1 mouse cellular context compared by ENCODE assay signal in genomic region chr11:105591905-105592304, GRCm38 (mm10).
TF ChIP-seq lines count a peak whose summit lies in the region.

No protein-coding gene starts in this region.

TF ChIP-seq in CH12.LX, 34 proteins besides CTCF, POLR2A, EP300 and RAD21 (continued from another document):
- TF ChIP-seq POLR2AphosphoS2 (IDR thresholded peaks at IDR 0.05; ENCODE audit: low read depth, low read length) = no peak
